Mouse (Mus musculus) limb, embryonic 15.5 days (tissue): Measurements from ENCODE around the gene Asphd1. TPM values are rescaled to one million over a fixed set of nuclear protein-coding genes. Genes with fewer than 3 reads are reported as not detected.

Experiments
- ATAC-seq: fragments of 200-750 bp; cut with Nextera tagmentation; 2 replicates; pipeline ENCODE4 v1.8.0; 2017; ENCODE audit warnings: low read depth, moderate TSS enrichment; ENCODE audit not compliant: insufficient number of reproducible peaks, low FRiP score, low TSS enrichment
- H3K27ac ChIP-seq: fragments of 300-500 bp; sonication (generic); 2 replicates; pipeline ENCODE4 v1.5.1; 2015; ENCODE audit warnings: moderate library complexity, mild to moderate bottlenecking, inconsistent platforms
- H3K27me3 ChIP-seq: fragments of 300-500 bp; sonication (generic); 2 replicates; pipeline ENCODE4 v1.6.1; 2015; ENCODE audit warnings: inconsistent platforms
- H3K36me3 ChIP-seq: fragments of 300-500 bp; sonication (generic); 2 replicates; pipeline ENCODE4 v1.6.1; 2015; ENCODE audit warnings: inconsistent platforms
- H3K4me1 ChIP-seq: fragments of 300-500 bp; sonication (generic); 2 replicates; pipeline ENCODE4 v1.6.1; 2015; ENCODE audit warnings: inconsistent platforms
- H3K4me2 ChIP-seq: fragments of 300-500 bp; sonication (generic); 2 replicates; pipeline ENCODE4 v1.6.1; 2015; ENCODE audit warnings: mild to moderate bottlenecking, inconsistent platforms
- H3K4me3 ChIP-seq: fragments of 300-500 bp; sonication (generic); 2 replicates; pipeline ENCODE4 v1.5.1; 2015; ENCODE audit warnings: mild to moderate bottlenecking, inconsistent platforms
- H3K9ac ChIP-seq: fragments of 300-500 bp; sonication (generic); 2 replicates; pipeline ENCODE4 v1.6.1; 2015; ENCODE audit warnings: inconsistent platforms
- H3K9me3 ChIP-seq: fragments of 300-500 bp; sonication (generic); 2 replicates; pipeline ENCODE4 v1.6.1; 2016; ENCODE audit warnings: inconsistent platforms
- WGBS: fragments of 180-500 bp; shearing (Covaris S2); methylation state at CpG from one replicate; pipeline ENCODE4 v1.1.7; 2015; 5-methylcytosine and 5-hydroxymethylcytosine counted together
- polyA plus RNA-seq: library from polyadenylated mRNA; unstranded; fragments of >200 nt; fragmentation: Nextera tagmentation; extraction: Ambion mirVana; gene quantifications from 2 replicates; pipeline ENCODE4 v1.2.1, GENCODE M21; 2015

Asphd1 gene
- polyA plus RNA-seq, 1 experiment from 2014 or later = not detected

GRCm38 (mm10) chr7:126949793-126950646 is 638 bp upstream of the Asphd1 start, which contains the start of gene Sez6l2:
TSS of gene Sez6l2 (plus strand) at chr7:126950563.
- peak; percentile 78 for ATAC-seq
- Histone ChIP-seq H3K27me3 (peaks cover 40% of the 10 kb centered on the region), H3K9ac (no peak within 1 kb of the TSS), H3K4me3 (peak within 1 kb of the TSS; percentile 47), H3K9me3 (no peaks in the 10 kb centered on the region), H3K4me2 (peak within 1 kb of the TSS; percentile 99), H3K36me3 (peaks cover 7% of the 10 kb centered on the region; the same call in 1 of the 2 replicates), H3K4me1 (peaks cover 24% of the 10 kb centered on the region), H3K27ac (no peak within 1 kb of the TSS)
- WGBS = under 1% methylated on average over 36 of the region's 42 CpGs

DNA sequence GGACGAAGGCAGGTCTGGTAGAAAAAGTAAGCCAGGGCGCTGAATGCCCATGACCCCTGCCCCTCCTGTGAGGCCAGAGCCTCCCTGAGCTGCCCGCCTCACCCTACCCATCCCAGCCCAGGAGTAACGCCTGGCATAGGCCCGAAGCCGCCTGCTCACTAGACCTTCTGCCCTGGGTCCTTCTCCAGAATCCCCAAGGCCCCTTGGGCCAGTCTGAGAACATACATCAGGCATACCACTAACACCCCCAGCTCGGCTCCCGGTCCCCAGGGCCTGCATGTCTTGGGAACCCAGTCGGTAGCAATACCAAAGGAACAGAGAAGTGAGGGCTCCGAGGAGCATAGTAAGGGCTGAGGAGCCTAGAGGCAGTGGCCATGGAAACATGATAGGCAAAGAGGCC is 756 bp downstream of the Asphd1 start:
- WGBS = 77% methylated on average over 10 of the region's 10 CpGs
- no peak for ATAC-seq
- H3K27me3 ChIP-seq = peaks cover 40% of the 10 kb centered on the region
- no peak overlapping the region for H3K4me3 ChIP-seq
- no peak overlapping the region for H3K27ac ChIP-seq
- no peaks in the 10 kb centered on the region for H3K9me3 ChIP-seq
- H3K9ac ChIP-seq = no peak overlapping the region
- H3K4me2 ChIP-seq = 0 out of 2 replicates have a peak overlapping the region, but pooled peaks have one; percentile 99
- H3K4me1 ChIP-seq = peaks cover 24% of the 10 kb centered on the region
- H3K36me3 ChIP-seq = peaks cover 21% of the 10 kb centered on the region

DNA sequence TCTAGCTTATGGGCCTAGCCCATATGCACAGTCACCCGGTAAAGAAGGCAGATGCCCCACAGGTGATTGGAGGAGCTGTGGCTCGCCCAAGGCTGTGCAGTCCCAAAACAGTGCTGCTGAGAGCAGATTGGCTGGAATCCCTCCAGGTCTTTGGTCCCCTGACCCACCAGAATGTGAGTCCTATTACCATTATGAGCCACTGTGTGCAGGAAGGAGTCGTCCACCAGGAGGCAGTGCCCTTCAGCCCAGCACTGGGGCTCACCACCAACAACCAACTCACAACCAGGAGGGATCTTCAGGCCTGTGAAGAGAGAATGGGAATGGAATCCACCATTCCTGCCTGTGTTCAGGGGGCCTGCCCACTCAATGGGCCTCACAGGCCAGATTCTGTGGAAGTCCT is 2.9 kb downstream of the Asphd1 start:
- Histone ChIP-seq H3K36me3 (peaks cover 29% of the 10 kb centered on the region), H3K9ac (no peak overlapping the region), H3K27me3 (peaks cover 25% of the 10 kb centered on the region), H3K9me3 (no peaks in the 10 kb centered on the region), H3K27ac (no peak overlapping the region), H3K4me1 (peaks cover 17% of the 10 kb centered on the region), H3K4me2 (no peak overlapping the region), H3K4me3 (no peak overlapping the region)
- WGBS = 37% methylated on average over 3 of the region's 3 CpGs
- no peak for ATAC-seq

- no peak overlapping the region for H3K4me3 ChIP-seq
- no peak overlapping the region for H3K9ac ChIP-seq
- ATAC-seq = no peak
- no peaks in the 10 kb centered on the region for H3K4me1 ChIP-seq
- no peak overlapping the region for H3K27ac ChIP-seq
- H3K4me2 ChIP-seq = no peak overlapping the region
- no peaks in the 10 kb centered on the region for H3K27me3 ChIP-seq
- peaks cover 43% of the 10 kb centered on the region for H3K36me3 ChIP-seq
- H3K9me3 ChIP-seq = no peaks in the 10 kb centered on the region
- WGBS = 73% methylated on average over 5 of the region's 5 CpGs
Measured at GRCm38 (mm10) chr7:126941801-126942200, 7.6 kb downstream of the Asphd1 start.

DNA sequence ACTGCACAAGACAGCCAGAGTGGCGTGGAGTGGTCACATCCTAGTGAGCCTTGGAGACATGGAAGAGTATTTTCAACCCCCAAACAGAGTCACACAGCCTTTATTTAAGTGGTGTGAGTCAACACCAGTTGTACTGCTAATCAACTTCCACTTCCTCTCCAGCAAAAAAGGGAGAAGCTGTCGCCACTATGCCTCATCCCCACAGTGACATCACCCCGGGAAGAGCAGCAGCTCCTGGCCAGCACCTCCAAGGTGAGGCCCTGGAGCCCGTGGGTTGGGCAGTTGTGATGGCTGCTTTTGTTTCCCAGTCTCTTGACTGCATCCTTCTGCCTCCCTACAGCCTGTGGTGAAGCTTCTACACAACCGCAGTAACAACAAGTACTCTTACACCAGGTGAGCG is 8.2 kb downstream of the Asphd1 start:
- no peaks in the 10 kb centered on the region for H3K27me3 ChIP-seq
- no peaks in the 10 kb centered on the region for H3K4me1 ChIP-seq
- no peaks in the 10 kb centered on the region for H3K9me3 ChIP-seq
- WGBS = 47% methylated on average over 6 of the region's 6 CpGs
- no peak overlapping the region for H3K4me2 ChIP-seq
- no peak overlapping the region for H3K9ac ChIP-seq
- H3K36me3 ChIP-seq = peaks cover 45% of the 10 kb centered on the region
- ATAC-seq = no peak
- H3K27ac ChIP-seq = no peak overlapping the region
- H3K4me3 ChIP-seq = no peak overlapping the region

- Histone ChIP-seq H3K9me3 (no peaks in the 10 kb centered on the region), H3K4me3 (no peak overlapping the region), H3K9ac (no peak overlapping the region), H3K36me3 (peaks cover 39% of the 10 kb centered on the region), H3K27me3 (no peaks in the 10 kb centered on the region), H3K4me1 (peaks cover 11% of the 10 kb centered on the region), H3K27ac (no peak overlapping the region), H3K4me2 (no peak overlapping the region)
- no peak for ATAC-seq
- 98% methylated on average over 2 of the region's 2 CpGs for WGBS
Measured at GRCm38 (mm10) chr7:126932652-126933051, 16.7 kb downstream of the Asphd1 start.

GRCm38 (mm10) chr7:126929046-126929445 is 20.3 kb downstream of the Asphd1 start:
- Histone ChIP-seq H3K9me3 (no peaks in the 10 kb centered on the region), H3K4me3 (peak overlapping the region; percentile 92), H3K27ac (peak overlapping the region; percentile 81), H3K36me3 (peaks cover 19% of the 10 kb centered on the region), H3K4me1 (peaks cover 11% of the 10 kb centered on the region), H3K4me2 (peak overlapping the region; percentile 94), H3K9ac (peak overlapping the region; percentile 87), H3K27me3 (no peaks in the 10 kb centered on the region)
- under 1% methylated on average over 27 of the region's 27 CpGs for WGBS
- peak; percentile 62 for ATAC-seq

DNA sequence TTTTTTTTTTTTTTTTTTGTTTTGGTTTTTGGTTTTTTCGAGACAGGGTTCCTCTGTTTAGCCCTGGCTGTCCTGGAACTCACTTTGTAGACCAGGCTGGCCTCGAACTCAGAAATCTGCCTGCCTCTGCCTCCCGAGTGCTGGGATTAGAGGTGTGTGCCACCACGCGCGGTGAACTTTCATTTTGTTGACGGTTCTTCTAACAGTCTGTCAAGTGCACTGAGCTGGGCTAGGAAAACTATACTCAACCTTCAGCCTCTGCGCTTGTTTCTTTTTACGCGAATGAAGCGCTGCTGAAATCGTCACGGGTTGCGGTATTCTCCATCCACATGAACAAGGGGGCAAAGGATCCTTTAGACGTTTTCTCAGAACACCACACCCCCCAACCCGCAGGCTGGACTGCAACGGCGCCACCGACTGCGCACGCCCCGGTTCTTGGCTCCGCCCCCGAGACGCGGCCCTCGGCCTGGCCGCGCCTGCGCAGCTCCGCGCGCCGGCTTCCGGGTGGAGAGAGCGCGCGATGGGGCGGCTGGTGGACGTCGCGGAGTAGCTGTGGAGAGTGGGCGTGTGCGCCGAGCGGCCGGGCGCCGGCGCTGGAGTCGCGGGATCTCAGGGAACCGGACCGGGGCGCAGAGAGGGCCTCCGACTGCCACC is 20.9 kb downstream of the Asphd1 start, which contains the start of gene Kctd13:
TSS of gene Kctd13 (plus strand) at position 496 of the 654 bp plus-strand sequence.
- no peaks in the 10 kb centered on the region for H3K9me3 ChIP-seq
- ATAC-seq = peak; percentile 94
- peaks cover 17% of the 10 kb centered on the region for H3K36me3 ChIP-seq
- peak within 1 kb of the TSS; percentile 94 for H3K4me2 ChIP-seq
- WGBS = 4% methylated on average over 55 of the region's 56 CpGs
- H3K4me1 ChIP-seq = peaks cover 11% of the 10 kb centered on the region
- peak within 1 kb of the TSS; percentile 92 for H3K4me3 ChIP-seq
- peak within 1 kb of the TSS; percentile 81 for H3K27ac ChIP-seq
- peak within 1 kb of the TSS; percentile 87 for H3K9ac ChIP-seq
- H3K27me3 ChIP-seq = no peaks in the 10 kb centered on the region

- H3K36me3 ChIP-seq = peaks cover 5% of the 10 kb centered on the region; the same call in 1 of the 2 replicates
- H3K4me2 ChIP-seq = no peak overlapping the region
- H3K27me3 ChIP-seq = no peaks in the 10 kb centered on the region
- WGBS = 24% methylated on average over 3 of the region's 3 CpGs
- H3K9ac ChIP-seq = no peak overlapping the region
- H3K4me1 ChIP-seq = peaks cover 11% of the 10 kb centered on the region
- no peak overlapping the region for H3K27ac ChIP-seq
- no peak for ATAC-seq
- H3K9me3 ChIP-seq = no peaks in the 10 kb centered on the region
- no peak overlapping the region for H3K4me3 ChIP-seq
Measured at GRCm38 (mm10) chr7:126926299-126926698, 23.1 kb downstream of the Asphd1 start.

DNA sequence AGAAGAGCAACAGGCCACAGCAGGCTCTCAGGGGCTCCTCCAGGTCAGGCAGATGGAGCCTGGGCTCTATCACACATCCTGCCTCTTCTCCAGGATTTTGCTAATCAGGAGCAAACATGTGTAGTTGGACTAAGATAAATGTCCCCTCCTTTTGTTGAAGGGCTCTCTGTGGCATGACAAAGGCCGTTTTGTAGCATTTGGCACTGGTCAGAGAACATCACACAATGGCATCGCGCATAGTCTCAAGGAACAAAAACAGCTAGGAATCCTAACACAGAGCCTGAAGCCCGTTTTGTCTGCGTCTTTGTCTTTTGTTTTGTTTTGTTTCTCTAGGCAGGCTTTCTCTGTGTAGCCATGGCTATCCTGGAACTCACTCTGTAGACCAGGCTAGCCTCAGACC is 25.4 kb downstream of the Asphd1 start:
- Histone ChIP-seq H3K27me3 (no peaks in the 10 kb centered on the region), H3K4me1 (no peaks in the 10 kb centered on the region), H3K36me3 (no peaks in the 10 kb centered on the region), H3K27ac (no peak overlapping the region), H3K4me3 (no peak overlapping the region), H3K9ac (no peak overlapping the region), H3K9me3 (no peaks in the 10 kb centered on the region), H3K4me2 (no peak overlapping the region)
- whole genome bisulfite sequencing = 86% methylated on average over 5 of the region's 5 CpGs
- no peak for ATAC-seq

DNA sequence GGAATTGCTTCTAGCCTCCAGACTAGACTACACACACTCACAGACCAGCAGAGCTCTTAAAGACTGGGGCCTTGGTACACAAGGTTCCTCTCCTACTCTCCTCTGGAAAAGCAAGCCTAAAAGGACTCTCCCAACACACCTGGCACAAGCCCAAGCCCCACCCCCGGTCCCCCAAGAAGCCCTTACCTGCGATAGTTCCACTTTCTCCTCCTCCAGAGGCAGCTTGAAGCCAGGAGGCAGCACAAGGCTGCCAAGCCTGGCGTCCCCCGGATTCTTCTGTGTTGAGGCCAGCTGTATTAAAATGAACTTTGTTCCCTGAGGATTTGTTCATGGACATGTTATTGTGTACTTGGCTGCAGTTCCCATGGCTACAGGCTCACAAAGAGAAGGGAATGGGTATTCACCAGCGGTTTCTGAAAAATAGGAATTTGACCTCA is 26.7 kb downstream of the Asphd1 start, which contains the start of gene Tmem219:
TSS of gene Tmem219 (minus strand) at position 294 of the 437 bp plus-strand sequence.
- H3K27ac ChIP-seq = peak within 1 kb of the TSS; percentile 22
- ATAC-seq = peak; percentile 69; the same call in 1 of the 2 replicates

DNA sequence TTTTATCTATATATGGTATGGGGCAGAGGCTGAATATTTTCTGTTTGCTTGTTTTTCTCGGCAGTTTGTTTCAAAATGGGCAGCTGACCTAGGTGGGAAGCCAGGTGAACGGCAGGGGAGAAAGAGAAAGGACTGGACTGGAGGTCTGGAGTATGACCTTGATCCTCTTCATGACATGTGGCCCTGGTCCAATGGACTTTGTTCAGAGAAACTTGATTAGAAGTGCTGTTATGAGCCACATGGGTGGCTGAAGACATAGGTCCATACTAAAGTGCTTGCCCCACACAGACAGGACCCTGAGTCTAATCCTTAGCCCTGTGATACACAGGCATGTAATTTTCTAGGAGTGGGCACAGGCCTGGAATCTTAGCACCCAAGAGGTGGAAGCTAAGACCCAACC is 27.8 kb downstream of the Asphd1 start:
- Histone ChIP-seq H3K27me3 (no peaks in the 10 kb centered on the region), H3K4me3 (no peak overlapping the region), H3K9ac (no peak overlapping the region), H3K27ac (no peak overlapping the region), H3K4me1 (no peaks in the 10 kb centered on the region), H3K9me3 (no peaks in the 10 kb centered on the region), H3K36me3 (no peaks in the 10 kb centered on the region), H3K4me2 (no peak overlapping the region)
- ATAC-seq = no peak
- 67% methylated on average over 2 of the region's 2 CpGs for WGBS

More for the DNA sequence above, 26.7 kb downstream of the Asphd1 start, which contains the start of gene Tmem219:
- Histone ChIP-seq H3K27me3 (no peaks in the 10 kb centered on the region), H3K9me3 (no peaks in the 10 kb centered on the region), H3K9ac (no peak within 1 kb of the TSS), H3K36me3 (no peaks in the 10 kb centered on the region), H3K4me1 (no peaks in the 10 kb centered on the region), H3K4me2 (no peak within 1 kb of the TSS), H3K4me3 (no peak within 1 kb of the TSS)
- WGBS = 36% methylated on average over 5 of the region's 5 CpGs
